Mouse (Mus musculus) right cerebral cortex, adult 2 months (tissue): Measurements from ENCODE around the gene Specc1l.
A peak's percentile ranks its signal among the peaks of the same experiment; 100 is the strongest.

ENCODE experiments used
- DNase-seq, 2 experiments: peaks; one replicate each; pipeline ENCODE4 v3.0.0; 2021 to 2022; ENCODE audit warnings: low spot score in 2 of 2

Gene Specc1l

DNA sequence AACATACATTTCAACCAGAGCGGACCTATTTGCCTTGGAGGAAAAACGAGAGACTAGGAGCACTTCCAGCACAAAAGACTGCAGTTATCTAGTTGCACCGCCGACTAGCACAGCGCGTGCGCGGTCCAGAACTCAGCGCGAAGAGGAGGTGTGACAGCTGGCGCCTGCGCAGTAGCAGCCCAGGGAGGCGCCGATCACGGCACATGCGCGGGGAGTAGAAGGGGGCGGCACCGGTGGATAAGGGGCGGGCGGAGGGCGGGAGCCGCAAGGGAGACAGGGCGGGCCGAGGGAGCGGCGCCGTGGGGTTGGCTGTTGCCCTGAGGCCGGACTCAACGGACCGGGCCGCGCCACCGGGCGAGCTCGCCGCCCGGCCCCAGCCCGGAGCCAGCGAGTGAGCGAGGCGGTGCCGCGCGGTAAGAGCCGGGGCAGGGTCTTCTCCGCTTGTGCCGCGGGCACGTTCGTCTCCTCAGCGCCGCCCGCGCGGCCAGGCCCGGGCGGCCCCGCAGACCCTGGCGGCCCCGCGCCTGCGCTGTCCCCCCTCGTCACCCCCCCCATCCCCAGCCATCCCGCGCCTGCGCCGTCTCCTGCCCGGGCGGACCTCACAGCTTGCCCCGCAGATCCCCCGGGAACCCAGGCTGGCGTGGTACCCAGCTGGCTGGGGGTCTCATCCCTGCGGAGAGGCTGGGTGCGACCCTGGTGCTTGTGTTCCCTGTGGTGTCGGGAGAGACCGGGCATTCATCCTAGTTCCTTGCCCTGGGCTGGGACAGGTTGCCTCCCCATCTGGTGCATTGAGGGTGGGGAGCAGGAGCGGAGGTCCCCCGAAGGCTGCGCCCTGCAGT is at the start of gene Specc1l:
Specc1l (plus strand) TSS at position 267 of the 839 bp plus-strand sequence.
- peak; percentile 93 to 94 for DNase-seq

DNA sequence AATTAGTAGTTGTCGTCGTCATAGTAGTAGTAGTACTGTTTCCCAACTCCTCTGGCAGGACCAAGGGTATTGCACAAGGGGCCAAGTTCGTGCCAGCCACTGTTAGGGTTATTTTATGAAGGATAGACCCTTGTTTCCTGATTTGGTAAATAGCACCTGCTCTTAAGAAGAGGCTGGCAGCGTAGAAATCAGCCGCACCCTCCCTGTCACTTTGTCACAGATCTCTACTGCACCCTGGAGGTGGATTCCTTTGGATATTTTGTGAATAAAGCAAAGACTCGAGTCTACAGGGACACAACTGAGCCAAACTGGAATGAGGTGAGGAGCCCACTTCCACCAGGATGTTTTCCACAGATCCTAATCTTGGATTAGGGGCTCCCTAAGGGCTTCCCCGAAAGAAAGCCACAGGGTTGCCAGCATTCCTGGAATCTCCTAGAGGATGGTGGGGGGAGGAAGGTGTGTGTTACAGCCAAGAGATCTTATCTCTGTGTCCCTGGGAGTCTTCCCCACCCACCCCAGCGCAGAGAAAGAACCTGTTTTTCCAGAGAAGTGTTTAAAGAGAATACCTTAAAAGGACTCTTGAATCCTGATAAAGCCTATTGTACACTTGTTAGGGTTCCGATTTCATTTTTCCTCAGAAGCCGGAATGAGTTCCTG is 45.9 kb upstream of the Specc1l start:
- DNase-seq, result no peak

DNA sequence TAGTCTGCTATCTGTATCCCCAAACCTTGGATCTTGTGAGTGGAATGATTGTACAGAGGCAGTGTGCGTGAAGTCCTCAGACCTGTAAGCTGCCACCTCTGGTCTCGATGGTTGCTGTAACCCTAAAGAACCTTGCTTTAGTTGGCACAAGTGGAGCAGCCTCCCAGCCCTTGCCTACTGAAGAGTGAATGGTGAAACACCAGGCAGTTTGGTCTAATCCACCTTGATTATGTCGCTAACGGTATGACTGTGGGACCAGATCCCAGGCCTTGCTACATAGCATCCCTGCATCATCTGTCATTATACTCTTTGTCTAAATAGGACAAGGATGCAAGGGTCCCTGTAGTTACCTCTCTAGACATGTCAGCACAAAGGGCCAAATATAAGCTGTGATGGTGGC is 45.3 kb upstream of the Specc1l start:
- no peak for DNase-seq

DNA sequence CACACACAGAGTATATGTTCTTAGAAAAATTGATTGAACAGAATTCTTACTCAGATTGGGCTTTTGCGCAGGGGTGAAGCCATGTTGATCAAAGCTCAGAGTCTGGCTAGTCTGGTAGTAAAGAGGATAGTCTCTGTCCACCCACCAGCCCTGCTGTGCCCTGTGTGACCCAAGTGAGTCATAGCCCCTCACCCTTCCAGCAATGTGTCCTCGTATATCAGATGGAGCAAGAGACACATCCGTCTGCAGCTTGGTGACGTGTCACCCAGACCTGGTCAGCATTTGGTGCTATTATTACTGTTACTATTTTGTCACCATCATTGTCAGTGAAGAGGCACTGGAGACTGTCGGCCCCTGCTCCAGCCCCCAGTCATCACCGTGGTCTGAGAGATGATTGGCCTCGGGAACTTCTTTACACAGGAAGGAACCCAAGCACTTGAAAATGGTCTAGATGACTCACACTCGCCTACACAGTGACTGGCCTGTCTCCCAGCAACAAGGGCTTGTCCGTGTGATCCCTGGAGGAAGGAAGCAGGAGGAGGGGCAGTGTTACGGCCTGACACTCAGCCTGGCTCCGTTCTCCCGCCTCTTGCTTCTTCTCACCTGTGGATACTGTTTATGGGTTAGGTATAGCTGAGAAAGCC is 41.5 kb upstream of the Specc1l start:
- DNase-seq, result no peak

DNA sequence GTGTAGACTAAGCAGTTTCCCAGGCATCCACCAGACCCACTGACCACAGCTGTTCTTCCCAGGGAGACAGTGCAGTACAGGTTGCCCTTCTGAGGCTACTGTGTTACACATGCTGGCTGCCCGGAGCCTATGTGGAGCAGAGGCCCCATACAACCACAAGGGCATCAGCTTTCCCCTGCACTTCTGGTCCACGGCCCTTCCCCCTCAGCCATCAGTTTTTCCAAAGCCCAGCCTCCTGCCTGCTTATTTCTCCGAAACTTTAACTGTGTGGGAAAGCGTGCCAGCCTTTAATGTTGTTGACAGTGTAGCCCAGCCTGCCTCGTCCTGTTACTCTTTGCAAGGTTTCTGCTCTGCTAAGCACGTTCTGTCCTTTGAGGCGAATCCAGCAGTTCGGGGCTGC is 38.8 kb upstream of the Specc1l start:
- DNase-seq, result no peak

DNA sequence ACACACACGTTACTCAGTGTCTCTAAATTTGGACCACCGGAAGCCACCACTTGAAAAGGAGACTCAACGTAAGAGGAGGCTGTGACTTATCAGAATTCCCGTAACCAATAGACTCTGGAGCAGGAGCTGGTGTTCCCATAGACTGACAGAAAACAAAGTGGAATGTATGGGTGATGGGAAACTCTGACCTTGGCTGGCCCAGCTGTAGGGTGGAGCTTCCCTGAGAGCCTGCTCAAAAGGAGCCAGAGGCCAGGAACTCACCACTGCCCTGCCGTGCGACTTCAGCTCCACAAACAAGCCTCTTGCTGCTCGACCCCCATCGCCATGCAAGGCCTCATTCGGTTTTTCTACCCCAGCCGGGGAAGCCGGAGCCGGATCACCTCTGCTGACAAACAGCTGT is 38.2 kb upstream of the Specc1l start:
- DNase-seq, result no peak

DNA sequence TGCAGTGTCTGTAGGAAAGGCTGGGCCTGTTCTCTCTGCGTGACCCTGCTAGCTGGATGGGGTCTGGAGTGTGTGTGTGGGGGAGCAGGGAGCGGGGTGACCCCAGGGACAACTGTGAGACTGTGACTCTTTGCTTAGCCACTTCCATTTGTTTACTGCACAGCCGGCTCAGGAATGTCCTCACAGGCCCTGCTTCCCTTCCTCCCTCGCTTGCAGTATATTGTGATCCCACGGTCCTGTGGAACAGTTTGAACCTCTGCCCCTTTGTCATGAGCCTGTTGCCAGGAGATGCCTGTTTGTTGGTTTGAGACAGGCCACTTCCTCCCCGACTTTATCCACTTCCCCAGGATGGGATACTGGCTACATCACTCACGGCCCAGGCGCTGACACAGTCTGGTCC is 35.4 kb upstream of the Specc1l start:
- no peak for DNase-seq

DNA sequence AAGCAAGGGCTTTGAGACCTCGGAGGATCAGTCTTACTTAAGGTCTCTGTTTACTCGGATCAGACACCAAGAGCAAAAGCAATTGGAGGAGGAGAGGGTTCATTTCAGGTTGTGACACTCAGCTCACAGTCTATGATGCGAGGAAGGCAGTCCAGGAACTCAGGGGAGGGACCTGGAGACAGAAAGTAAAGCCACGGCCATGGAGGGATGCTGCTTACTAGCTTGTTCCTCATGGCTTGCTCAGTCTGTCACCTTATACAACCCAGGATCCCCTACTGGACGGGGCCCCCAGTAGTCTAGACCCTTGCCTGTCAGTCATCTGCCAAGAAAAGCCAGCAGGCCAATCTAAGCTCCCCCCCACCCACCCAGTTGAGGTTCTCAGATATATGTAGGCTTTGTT is 33.0 kb upstream of the Specc1l start:
- DNase-seq, result no peak

DNA sequence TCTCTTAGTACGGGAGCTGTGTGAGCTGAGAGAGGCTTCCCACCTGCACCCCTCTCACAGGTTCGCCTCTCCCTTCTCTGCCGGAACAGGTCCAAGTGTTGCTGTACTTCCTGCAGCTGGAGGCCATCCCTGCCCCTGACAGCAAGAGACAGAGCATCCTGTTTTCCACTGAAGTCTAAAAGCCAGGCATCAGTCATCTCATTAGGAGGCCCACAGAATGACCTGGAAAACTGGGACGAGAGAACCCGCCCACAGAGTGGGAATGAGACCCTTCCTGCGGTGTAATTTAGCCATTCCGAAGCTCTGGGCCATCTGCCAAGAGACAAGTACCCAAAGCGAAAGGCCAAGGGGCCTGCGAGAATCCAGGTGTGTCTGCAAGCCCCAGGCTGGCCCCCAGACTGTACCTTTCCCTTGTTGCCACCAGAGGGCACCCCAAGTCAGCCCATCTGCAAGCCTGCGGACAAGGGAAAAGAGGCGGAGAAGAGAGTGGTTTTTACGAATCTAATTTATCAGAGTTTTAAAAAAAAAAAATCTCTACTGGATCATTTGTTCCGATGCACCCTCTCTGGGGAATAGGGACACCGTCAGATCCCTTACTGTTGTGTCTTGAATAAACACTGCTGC is 29.6 kb upstream of the Specc1l start:
- peak; percentile 78 to 82 for DNase-seq

DNA sequence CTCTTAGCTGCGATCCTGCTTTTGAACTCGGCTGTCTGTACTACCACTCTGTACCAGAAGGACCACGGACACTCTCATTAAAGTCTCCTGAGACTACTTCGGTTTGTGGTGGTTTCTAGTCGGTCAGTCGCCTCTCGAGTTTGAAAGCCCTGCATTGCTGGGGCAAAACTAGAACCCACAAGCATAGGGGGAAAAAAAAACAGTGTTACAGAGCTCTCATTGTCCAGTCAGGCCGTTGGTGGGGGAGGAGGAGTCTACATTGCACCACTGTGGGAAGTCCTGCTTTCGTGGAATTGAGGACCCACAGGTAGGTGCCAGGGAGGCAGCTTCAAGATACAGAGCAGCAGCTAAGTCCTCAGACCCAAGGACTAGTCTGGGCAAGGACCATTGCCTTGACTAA is 27.0 kb upstream of the Specc1l start:
- no peak for DNase-seq

DNA sequence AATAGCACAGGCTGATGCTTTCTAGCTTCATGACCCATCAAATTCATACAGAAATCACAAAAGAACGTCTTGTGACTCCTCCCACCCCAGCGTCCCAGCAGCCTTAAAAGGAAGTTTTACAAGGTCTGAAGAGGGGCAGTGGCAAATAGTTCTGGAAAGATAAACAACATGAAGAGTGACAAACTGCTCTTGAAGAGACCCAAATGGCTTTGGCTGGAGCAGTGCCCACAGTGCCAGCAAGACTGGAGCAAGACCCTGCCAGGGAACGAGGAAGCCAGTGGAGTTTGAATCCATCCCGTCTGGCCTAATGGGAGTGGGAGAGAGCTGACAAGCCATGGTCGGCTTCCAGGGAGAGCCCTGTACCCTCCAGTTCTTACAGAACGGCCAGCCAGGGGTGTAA is 25.3 kb upstream of the Specc1l start:
- DNase-seq, result no peak

DNA sequence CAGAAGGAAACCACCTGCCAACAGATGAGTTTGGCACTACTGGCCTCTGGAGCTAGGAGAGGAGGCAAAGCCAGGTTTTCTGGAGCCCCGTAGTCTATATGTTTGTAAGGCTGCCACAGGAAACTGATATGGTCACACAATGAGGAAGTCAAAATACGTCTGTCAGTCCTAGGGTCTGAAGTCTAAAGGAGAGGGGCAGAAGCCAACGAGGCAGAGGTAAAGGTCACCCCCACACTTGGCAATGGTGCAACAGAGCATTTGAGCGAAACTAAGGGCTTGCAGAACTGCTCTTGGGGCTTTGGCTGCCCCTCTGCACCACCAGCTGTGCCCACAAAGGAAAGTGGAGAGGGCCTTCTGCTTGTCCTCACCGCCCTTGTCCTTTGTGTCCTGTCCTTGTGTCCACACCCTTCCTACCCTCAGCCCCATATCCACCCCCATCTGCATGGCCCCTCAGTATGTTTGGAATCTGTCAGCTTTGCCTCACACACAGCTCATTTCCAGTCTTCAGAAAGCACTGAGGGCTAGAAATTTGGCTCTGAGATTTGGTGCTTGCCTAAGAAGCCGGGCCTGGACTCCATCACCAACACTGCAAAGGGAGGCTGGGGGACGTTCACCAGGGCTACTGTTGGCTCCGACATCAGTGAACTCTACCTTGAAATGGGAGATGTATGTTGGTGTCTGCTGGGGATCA is 24.4 kb upstream of the Specc1l start:
- no peak for DNase-seq

DNA sequence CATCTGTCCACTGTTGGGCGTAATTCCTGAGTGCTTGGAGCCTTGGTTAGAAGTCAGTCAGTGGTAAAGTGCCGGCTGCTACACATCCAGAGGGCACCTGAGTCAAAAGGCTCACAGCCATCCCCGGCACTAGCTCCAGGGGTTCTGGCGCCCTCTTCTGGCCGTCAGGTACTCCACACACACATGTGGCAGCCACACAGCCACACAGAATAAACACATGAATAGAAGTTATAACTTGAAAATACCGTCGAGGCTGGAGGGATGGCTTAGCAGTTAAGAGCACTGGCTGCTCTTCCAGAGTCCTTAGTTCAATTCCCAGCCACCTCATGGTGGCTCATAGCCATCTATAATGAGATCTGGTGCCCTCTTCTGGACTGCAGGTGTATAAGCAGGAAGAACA is 20.2 kb upstream of the Specc1l start:
- no peak for DNase-seq

DNA sequence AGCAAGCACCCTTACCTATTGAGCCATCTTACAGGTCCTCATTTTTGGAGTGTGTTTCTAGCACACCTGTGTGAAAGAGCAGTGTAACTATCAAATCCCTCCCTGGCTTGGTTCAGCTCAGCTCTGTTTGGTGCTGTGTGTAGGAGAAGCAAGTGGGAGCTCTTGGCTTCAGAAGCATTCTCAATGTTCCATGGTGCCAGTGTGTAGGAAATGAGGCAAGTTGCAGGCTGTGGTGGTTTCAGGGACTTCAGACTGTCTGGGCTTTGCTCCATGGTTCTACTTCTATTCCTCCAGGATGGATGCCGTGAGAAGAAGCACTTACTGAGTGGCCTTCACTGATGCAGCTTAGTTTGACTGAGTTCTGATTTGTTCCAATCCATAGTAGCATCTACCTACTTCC is 14.1 kb upstream of the Specc1l start:
- no peak for DNase-seq

DNA sequence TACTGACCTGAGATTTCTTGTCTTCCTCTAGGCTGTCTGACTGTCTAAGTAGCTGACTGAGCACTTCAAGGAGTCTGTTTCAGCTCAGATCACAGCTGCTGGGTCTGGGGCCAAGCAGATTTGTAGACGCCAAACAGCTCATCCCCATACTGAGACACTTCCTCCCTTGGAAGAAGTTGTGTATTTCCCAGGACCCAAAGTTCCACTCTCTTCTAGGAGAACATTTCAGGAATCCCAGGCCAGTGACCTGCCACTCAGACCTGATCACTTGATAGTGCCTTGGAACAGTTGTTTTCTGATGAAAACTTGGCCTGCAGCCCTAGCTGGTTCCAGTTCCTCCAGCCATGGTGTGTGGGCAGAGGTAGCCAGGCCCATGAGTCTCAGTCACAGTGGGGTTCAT is 11.1 kb upstream of the Specc1l start:
- DNase-seq, result no peak

DNA sequence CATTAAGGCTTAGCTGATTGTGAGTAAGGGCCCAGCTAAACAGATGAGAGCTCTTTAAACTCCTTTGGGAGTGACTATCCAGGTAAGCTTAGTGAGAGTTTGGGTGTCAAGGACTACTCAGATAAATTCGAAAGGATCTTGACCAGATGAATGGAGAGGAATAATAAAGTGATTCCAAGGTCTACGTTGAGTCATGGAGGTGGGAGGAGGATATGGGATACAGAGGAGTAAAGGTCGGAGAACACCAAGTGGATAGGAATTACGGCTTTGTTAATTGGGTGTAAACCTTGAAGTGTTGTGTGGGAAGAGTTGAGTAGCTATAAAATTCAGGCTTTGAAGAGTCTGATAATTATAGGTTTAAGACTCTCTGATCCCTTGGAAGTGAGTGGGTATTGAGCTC is 5.7 kb upstream of the Specc1l start:
- no peak for DNase-seq

DNA sequence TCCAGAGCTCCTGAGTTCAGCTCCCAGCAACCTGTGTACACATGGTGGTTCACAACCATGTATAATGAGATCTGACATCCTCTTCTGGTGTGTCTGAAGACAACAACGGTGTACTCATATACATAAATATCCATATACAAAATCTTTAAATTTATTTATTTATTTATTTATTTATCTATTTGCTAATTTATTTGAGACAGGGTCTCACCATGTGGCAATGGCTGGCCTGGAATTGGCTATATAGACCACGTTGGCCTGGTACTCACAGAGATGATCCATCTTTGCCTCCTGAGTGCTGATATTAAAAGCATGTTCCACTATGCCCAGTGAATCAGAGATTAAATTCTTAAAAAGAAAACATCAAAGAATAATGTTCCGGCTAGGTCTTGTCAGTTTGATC is 1.0 kb upstream of the Specc1l start:
- DNase-seq, result no peak

DNA sequence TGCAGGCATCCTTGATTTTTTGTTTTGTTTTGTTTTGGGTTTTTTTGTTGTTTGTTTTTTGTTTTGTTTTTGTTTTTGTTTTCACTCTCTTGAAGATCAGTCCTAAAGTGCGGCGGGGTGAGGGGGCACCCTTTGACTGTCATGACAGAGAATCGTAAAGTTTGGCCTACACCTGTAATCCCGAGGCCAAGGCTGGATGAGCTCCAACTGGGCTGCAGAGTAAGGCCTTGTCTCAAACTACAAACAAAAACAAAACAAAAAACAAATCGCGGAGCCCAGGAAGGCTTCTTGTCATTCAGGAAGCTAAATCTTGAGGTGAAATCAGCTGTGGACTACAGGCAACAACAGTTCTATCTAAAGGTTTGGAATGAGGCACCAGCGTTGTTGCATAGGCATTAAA is 1.1 kb downstream of the Specc1l start:
- peak; percentile 18 to 26 for DNase-seq

DNA sequence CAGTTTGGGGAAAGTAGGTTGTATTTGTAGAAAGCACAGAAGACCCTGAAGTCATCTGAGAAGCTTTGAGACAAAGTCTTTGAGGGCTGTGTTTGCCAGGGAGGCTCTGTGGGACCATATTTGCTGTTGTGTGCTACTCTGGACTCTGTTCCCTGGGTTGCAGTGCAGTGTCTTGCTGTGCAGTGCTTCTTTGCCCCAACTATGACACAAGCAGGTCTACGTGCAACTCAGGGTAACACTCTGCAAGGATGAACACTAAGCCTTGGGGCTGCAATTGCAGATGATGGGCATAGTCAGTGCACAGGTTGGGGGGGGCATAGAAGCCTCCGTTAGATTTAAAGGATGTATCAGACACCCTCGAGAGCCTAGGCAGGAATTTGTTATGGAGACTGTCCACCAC is 8.8 kb downstream of the Specc1l start:
- DNase-seq, result no peak

DNA sequence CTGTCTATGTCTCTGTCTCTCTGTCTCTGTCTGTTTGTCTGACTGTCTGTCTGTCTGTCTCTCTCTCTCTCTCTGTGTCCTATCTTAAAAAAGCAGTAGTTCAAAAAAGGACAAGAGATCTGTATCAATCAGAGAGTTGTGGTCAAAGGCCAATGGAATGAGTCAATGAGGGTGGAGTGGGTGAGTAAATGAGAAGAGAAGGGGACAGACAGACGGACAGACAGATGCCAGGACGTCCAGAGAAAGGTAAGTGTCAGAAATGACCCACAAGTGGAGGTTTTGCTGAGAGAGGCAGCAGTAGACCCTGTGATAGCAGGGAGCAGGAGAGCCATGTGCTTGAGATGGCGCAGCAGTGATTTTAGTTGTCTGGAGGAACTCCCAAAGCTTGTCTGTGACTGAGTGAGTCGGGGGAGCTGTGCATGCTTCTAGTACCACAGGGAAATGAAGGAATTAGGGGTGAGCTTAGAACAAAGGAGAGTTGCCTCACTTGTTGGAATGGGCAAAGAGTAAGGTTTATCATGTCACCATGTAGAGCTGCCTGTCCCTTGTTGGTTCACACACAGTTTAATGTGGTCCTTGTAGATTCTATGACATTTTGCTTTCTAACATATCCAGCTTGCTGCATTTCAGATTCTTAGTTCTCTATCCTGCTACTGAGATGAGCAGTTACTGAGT is 10.2 kb downstream of the Specc1l start:
- DNase-seq, result no peak

DNA sequence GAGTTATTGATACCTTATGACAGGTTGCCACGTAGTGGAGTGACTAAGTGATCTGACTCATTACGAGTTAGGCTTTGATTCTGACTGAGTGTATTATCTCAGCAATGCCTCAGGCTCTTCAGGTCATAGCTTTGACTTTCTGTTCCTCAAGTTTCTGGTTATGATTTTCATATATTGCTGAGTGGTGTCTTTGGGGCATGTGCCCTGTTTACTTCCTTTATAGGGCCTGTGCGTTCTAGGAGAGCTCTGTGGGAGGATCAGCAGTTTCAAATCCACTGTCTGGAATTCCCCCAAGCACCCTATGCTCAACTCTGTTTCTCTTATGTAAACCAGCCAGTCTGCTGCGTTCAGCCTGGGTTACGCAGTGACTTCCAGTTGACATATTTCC is 10.7 kb downstream of the Specc1l start:
- peak in 1 of 2 experiments; percentile 17 for DNase-seq
